Mouse (Mus musculus) forebrain, postnatal 0 days (tissue): ENCODE results near the gene Tmem235. TPM values are rescaled to one million over a fixed set of nuclear protein-coding genes. Genes with fewer than 3 reads are reported as not detected.
"Not testable (repeated sequence)": the region's sequence is repeated elsewhere in the genome, so short reads cannot be mapped to it uniquely, and the experiment has no call there.

Experiments
- ATAC-seq: fragments of 200-750 bp; cut with Nextera tagmentation; 2 replicates; pipeline ENCODE4 v1.8.0; 2017; ENCODE audit warnings: mild to moderate bottlenecking, moderate library complexity
- DNase-seq: peaks from one replicate; pipeline ENCODE4 v3.0.0-alpha.2; 2015
- H3K27ac ChIP-seq: fragments of 300-500 bp; sonication (generic); 2 replicates; pipeline ENCODE4 v1.5.1; 2014; ENCODE audit warnings: low read depth, mild to moderate bottlenecking, antibody characterized with exemption, low read length, moderate library complexity, mixed read lengths
- H3K27me3 ChIP-seq: fragments of 300-500 bp; sonication (generic); 2 replicates; pipeline ENCODE4 v1.6.1; 2014; ENCODE audit warnings: mild to moderate bottlenecking, low read length, mixed read lengths; ENCODE audit not compliant: insufficient read depth
- H3K36me3 ChIP-seq: fragments of 300-500 bp; sonication (generic); 2 replicates; pipeline ENCODE4 v1.6.1; 2014; ENCODE audit warnings: mild to moderate bottlenecking, moderate library complexity; ENCODE audit not compliant: insufficient read depth
- H3K4me1 ChIP-seq: fragments of 300-500 bp; sonication (generic); 2 replicates; pipeline ENCODE4 v1.6.1; 2014; ENCODE audit warnings: antibody characterized with exemption; ENCODE audit not compliant: insufficient read depth
- H3K4me2 ChIP-seq: fragments of 300-500 bp; sonication (generic); 2 replicates; pipeline ENCODE4 v1.6.1; 2014; ENCODE audit warnings: low read depth, mild to moderate bottlenecking, moderate library complexity
- H3K4me3 ChIP-seq: fragments of 300-500 bp; sonication (generic); 2 replicates; pipeline ENCODE4 v1.5.1; 2014; ENCODE audit warnings: low read depth, low read length, mixed read lengths
- H3K9ac ChIP-seq: fragments of 300-500 bp; sonication (generic); 2 replicates; pipeline ENCODE4 v1.6.1; 2014; ENCODE audit warnings: mild to moderate bottlenecking
- H3K9me3 ChIP-seq: fragments of 300-500 bp; sonication (generic); 2 replicates; pipeline ENCODE4 v1.6.1; 2016; ENCODE audit warnings: low read length
- CTCF ChIP-seq: sonication (generic); IDR thresholded peaks from 2 replicates; pipeline ENCODE4 v1.5.1; 2016; ENCODE audit warnings: antibody characterized with exemption, control low read depth, low read depth
- WGBS: fragments of 180-500 bp; shearing (Covaris S2); extraction: QIAGEN DNeasy Blood & Tissue Kit; methylation state at CpG from one replicate; pipeline ENCODE4 v1.1.7; 2014; 5-methylcytosine and 5-hydroxymethylcytosine counted together
- polyA plus RNA-seq: library from polyadenylated mRNA; unstranded; fragments of >200 nt; fragmentation: Nextera tagmentation; extraction: Ambion mirVana; gene quantifications from 2 replicates; pipeline ENCODE4 v1.2.1, GENCODE M21; 2015
- total RNA-seq: library from RNA; depleted of rRNA; stranded (reverse); fragments of >200 nt; gene quantifications from 2 replicates; pipeline ENCODE4 v1.2.3, GENCODE M21; 2014; rRNA removed

The Tmem235 gene
- total RNA-seq (not detected in 2 replicates), polyA plus RNA-seq (not detected in 2 replicates)

DNA sequence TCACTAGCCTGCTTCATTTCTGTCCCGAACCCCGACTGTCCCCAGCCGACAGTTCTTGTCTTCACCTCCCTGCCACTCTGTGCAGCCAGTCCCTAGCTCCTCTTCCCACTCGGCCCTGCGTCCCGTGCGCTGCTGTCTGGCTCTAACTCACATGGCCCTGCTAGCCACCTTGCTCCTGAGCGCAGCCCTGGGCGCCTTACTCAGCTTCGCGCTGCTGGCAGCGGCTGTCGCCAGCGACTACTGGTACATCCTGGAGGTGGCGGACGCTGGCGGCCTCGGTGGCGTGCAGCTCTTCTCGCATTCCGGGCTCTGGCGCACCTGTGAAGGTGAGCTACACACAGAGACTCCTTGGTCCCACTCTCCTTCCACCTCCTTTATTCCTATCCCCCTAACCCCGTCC is at the start of gene Tmem235:
TSS of gene Tmem235 (plus strand) at position 152 of the 400 bp plus-strand sequence.
- no peak for ATAC-seq

GRCm38 (mm10) chr11:117813867-117814266 is 46.7 kb upstream of the Tmem235 start:
- DNase-seq (no peak), ATAC-seq (no peak)
- TF ChIP-seq CTCF, result no peak
- H3K4me2 ChIP-seq, result no peak overlapping the region
- H3K36me3 ChIP-seq, result no peaks in the 10 kb centered on the region
- H3K27me3 ChIP-seq, result peaks cover 4% of the 10 kb centered on the region; the same call in 1 of the 2 replicates
- no peak overlapping the region for H3K4me3 ChIP-seq
- no peak overlapping the region for H3K27ac ChIP-seq
- H3K4me1 ChIP-seq, result peaks cover 7% of the 10 kb centered on the region; the same call in 1 of the 2 replicates
- no peaks in the 10 kb centered on the region for H3K9me3 ChIP-seq
- H3K9ac ChIP-seq, result no peak overlapping the region
- WGBS, result 69% methylated on average over 5 of the region's 5 CpGs

More for the DNA sequence above, at the start of gene Tmem235:
- Histone ChIP-seq H3K9me3 (no peaks in the 10 kb centered on the region), H3K9ac (no peak within 1 kb of the TSS), H3K27me3 (no peaks in the 10 kb centered on the region; the same call in 1 of the 2 replicates), H3K27ac (no peak within 1 kb of the TSS), H3K36me3 (no peaks in the 10 kb centered on the region), H3K4me1 (no peaks in the 10 kb centered on the region), H3K4me3 (no peak within 1 kb of the TSS), H3K4me2 (no peak within 1 kb of the TSS)
- TF ChIP-seq CTCF, result no peak
- no peak for DNase-seq
- WGBS, result 6% methylated on average over 23 of the region's 23 CpGs

DNA sequence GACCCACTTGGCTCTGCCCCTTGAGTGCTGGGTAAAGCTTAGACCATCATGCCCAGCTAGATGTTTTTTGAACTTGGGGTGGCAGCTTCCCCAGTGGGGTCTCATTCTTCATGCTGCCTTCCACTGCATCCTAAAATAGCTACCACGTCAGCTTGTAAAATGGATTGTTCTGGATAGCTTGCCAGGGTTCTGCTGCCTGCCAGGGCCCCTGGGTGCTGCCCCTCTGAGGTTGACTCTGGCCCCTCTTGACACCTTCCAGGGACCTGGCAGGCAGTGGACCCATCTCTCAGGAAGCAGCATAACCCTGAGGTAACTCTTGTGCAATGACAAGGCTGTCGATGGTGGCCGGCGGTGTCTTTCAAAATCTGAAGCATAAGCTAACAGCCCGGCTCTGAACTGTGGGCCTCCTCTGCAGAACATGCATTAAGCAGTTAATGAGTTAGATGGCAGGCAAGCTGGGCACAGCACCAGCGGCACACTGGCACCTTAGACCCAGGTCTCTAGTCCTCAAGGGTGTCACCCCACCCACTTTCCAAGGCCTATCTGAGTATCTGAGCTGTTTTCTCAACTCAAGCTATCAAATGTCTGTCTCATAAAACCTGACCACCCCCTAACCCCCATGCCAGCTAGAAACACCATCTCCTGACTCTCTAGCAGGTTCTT is 45.7 kb upstream of the Tmem235 start:
- TF ChIP-seq CTCF, result no peak
- WGBS, result 87% methylated on average over 6 of the region's 6 CpGs
- H3K36me3 ChIP-seq, result no peaks in the 10 kb centered on the region

DNA sequence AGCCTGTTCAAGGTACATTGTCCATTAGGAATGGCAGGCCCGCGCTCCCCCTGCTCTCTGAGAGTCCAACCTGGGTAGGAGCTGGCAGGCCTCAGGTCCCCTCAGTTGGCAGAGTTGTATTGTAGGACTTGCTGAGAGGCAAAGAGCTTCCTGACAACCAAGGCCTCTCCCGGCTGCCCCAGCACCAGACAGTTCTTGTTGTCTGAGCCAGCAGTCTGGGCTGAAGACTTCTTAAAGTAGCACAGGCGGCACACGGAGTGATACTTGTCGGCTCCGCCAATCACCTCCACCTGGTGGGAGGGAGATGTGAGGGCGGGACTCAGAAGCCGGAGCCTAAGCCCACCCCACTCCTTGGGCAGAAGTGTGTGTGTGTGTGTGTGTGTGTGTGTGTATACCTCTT is 44.7 kb upstream of the Tmem235 start:
- H3K9ac ChIP-seq, H3K4me2 ChIP-seq, ATAC-seq, H3K9me3 ChIP-seq, H3K27ac ChIP-seq, H3K4me1 ChIP-seq, H3K4me3 ChIP-seq, H3K27me3 ChIP-seq, DNase-seq, H3K36me3 ChIP-seq: not testable (repeated sequence)
- 78% methylated on average over 9 of the region's 9 CpGs for WGBS

More for the DNA sequence above, 45.7 kb upstream of the Tmem235 start:
- H3K9me3 ChIP-seq, result no peaks in the 10 kb centered on the region
- H3K27ac ChIP-seq, result no peak overlapping the region
- H3K4me2 ChIP-seq, result no peak overlapping the region
- H3K4me3 ChIP-seq, result no peak overlapping the region
- ATAC-seq (no peak), DNase-seq (no peak)
- no peak overlapping the region for H3K9ac ChIP-seq
- no peaks in the 10 kb centered on the region for H3K27me3 ChIP-seq
- peaks cover 2% of the 10 kb centered on the region; the same call in 1 of the 2 replicates for H3K4me1 ChIP-seq

DNA sequence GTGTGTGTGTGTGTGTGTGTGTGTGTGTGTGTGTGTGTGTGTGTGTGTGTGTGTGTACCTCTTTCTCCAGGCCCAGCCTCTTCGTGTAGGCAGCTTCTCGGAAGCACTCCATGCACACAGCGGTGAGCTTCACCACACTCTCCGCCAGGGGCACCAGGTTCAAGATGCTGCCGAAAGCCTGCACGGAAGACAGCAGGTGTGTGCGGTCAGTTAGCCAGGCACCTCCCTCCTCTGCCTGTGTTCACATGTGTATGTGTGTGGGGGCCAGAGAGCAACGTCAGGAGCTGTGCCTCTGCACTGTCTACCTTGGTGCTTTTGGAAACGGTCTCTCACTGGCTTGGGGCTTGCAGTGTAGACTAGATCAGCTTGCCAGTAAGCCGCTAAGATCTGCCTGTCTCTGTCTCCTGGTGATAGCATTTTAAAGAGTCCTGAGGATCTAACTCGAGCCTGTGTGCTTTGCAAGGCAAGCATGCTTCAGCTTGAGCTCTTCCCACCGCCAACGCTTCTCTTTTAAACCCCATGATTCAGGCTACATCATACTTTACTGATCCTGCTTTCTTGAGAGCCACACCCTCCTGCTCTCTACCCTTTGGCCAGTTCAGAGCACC is 44.1 kb upstream of the Tmem235 start:
- WGBS, result 84% methylated on average over 13 of the region's 13 CpGs
- no peaks in the 10 kb centered on the region for H3K4me1 ChIP-seq
- no peak for TF ChIP-seq CTCF

GRCm38 (mm10) chr11:117819095-117819494 is 41.5 kb upstream of the Tmem235 start:
- no peaks in the 10 kb centered on the region for H3K4me1 ChIP-seq
- 50% methylated on average over 8 of the region's 8 CpGs for WGBS
- H3K9ac ChIP-seq, result no peak overlapping the region
- DNase-seq (no peak), ATAC-seq (no peak)
- no peaks in the 10 kb centered on the region for H3K9me3 ChIP-seq
- no peak overlapping the region for H3K27ac ChIP-seq
- H3K4me3 ChIP-seq, result no peak overlapping the region
- H3K36me3 ChIP-seq, result no peaks in the 10 kb centered on the region
- TF ChIP-seq CTCF, result no peak
- no peak overlapping the region for H3K4me2 ChIP-seq
- no peaks in the 10 kb centered on the region for H3K27me3 ChIP-seq

More for the DNA sequence above, 44.1 kb upstream of the Tmem235 start:
- H3K4me2 ChIP-seq, result no peak overlapping the region
- H3K27ac ChIP-seq, result no peak overlapping the region
- H3K36me3 ChIP-seq, result no peaks in the 10 kb centered on the region
- ATAC-seq (no peak), DNase-seq (no peak)
- no peaks in the 10 kb centered on the region for H3K27me3 ChIP-seq
- no peaks in the 10 kb centered on the region for H3K9me3 ChIP-seq
- no peak overlapping the region for H3K9ac ChIP-seq
- H3K4me3 ChIP-seq, result no peak overlapping the region

GRCm38 (mm10) chr11:117820173-117820572 is 40.4 kb upstream of the Tmem235 start:
- WGBS, result 96% methylated on average over 7 of the region's 7 CpGs
- no peaks in the 10 kb centered on the region for H3K9me3 ChIP-seq
- no peak overlapping the region for H3K4me2 ChIP-seq
- H3K27me3 ChIP-seq, result no peaks in the 10 kb centered on the region
- no peak for ATAC-seq
- H3K36me3 ChIP-seq, result no peaks in the 10 kb centered on the region
- no peak for TF ChIP-seq CTCF
- no peak overlapping the region for H3K9ac ChIP-seq
- peaks cover 1% of the 10 kb centered on the region; the same call in 1 of the 2 replicates for H3K4me1 ChIP-seq
- no peak overlapping the region for H3K27ac ChIP-seq
- DNase-seq, result no peak
- no peak overlapping the region for H3K4me3 ChIP-seq
